Mouse (Mus musculus): ENCODE data around the gene Eps8l1. TPM values are rescaled to one million over a fixed set of nuclear protein-coding genes. Genes with fewer than 3 reads are reported as not detected.

Gene Eps8l1
- total and polyA plus RNA-seq, 3 experiments = 0.01 to 0.19 TPM; not detected in 1

- Histone ChIP-seq H3K9me3 (replicated peaks; ENCODE audit: insufficient read depth, low read length) (no peaks in the 10 kb centered on the region), H3K9ac (ENCODE audit: control insufficient read depth, low read depth, low read length, poor library complexity, severe bottlenecking) (no peak overlapping the region), H3K27me3 (ENCODE audit: control insufficient read depth in 1 of 2, insufficient read depth in 2 of 2, low read length in 2 of 2) (no peaks in the 10 kb centered on the region), H3K27ac (ENCODE audit: control insufficient read depth, low read depth, low read length) (no peak overlapping the region), H3K4me1 (ENCODE audit: control insufficient read depth in 1 of 2, insufficient read depth in 2 of 2, low read length in 2 of 2) (no peaks in the 10 kb centered on the region), H3K79me2 (ENCODE audit: control insufficient read depth, insufficient read depth, low read length, poor library complexity) (no peaks in the 10 kb centered on the region), H3K4me3 (ENCODE audit: control insufficient read depth in 1 of 2, insufficient read depth in 1 of 2, low read depth in 2 of 2, low read length in 2 of 2) (no peak overlapping the region), H3K36me3 (ENCODE audit: control insufficient read depth in 1 of 2, insufficient read depth in 2 of 2, low read length in 2 of 2) (no peaks in the 10 kb centered on the region)
- DNase-seq (ENCODE audit: low read depth, low spot score) = no peak
- TF ChIP-seq SIN3A (IDR thresholded peaks at IDR 0.05; ENCODE audit: low read length) (no peak), RAD21 (IDR thresholded peaks at IDR 0.05; ENCODE audit: low read depth, low read length) (no peak), TBP (IDR thresholded peaks at IDR 0.05; ENCODE audit: low read depth, low read length) (no peak), GATA1 (IDR thresholded peaks at IDR 0.05; ENCODE audit: low read depth, low read length) (no peak), NRF1 (IDR thresholded peaks at IDR 0.05; ENCODE audit: insufficient read depth, low read depth, low read length, poor library complexity, severe bottlenecking) (no peak), ZMIZ1 (IDR thresholded peaks at IDR 0.05; ENCODE audit: low read depth, low read length) (no peak), ZKSCAN1 (IDR thresholded peaks at IDR 0.05; ENCODE audit: low read depth, low read length) (no peak), USF2 (IDR thresholded peaks at IDR 0.05; ENCODE audit: borderline replicate concordance in 1 of 2, insufficient read depth in 1 of 2, low read depth in 1 of 2, low read length in 2 of 2) (no peak), TCF12 (IDR thresholded peaks at IDR 0.05; ENCODE audit: low read depth, low read length) (no peak), POLR2AphosphoS5 (IDR thresholded peaks at IDR 0.05; ENCODE audit: borderline replicate concordance, low read depth, low read length) (no peak), ETS1 (IDR thresholded peaks at IDR 0.05; ENCODE audit: low read depth, low read length) (no peak), MAZ (IDR thresholded peaks at IDR 0.05; ENCODE audit: low read depth, low read length) (no peak), UBTF (IDR thresholded peaks at IDR 0.05; ENCODE audit: borderline replicate concordance, insufficient read depth, low read depth, low read length) (no peak), ZNF384 (IDR thresholded peaks at IDR 0.05; ENCODE audit: low read depth, low read length) (no peak), KAT2A (conservative IDR thresholded peaks at IDR 0.05; ENCODE audit: low read depth, low read length) (no peak), BHLHE40 (IDR thresholded peaks at IDR 0.05; ENCODE audit: borderline replicate concordance, low read depth, low read length) (no peak), POLR2A (IDR thresholded peaks at IDR 0.05; ENCODE audit: control insufficient read depth in 1 of 2, insufficient read depth in 1 of 2, low read depth in 1 of 2, low read length in 2 of 2, poor library complexity in 1 of 2) (no peak), SMC3 (IDR thresholded peaks at IDR 0.05; ENCODE audit: low read depth, low read length) (no peak), MYC (IDR thresholded peaks at IDR 0.05; ENCODE audit: low read depth, low read length) (no peak)
These were observed 13.5 kb downstream of the Eps8l1 start for GRCm38 (mm10) chr7:4473940-4474339.

- H3K9ac ChIP-seq (ENCODE audit: control insufficient read depth, low read depth, low read length, poor library complexity, severe bottlenecking) = no peak overlapping the region
- no peaks in the 10 kb centered on the region for H3K27me3 ChIP-seq (ENCODE audit: control insufficient read depth in 1 of 2, insufficient read depth in 2 of 2, low read length in 2 of 2)
These were observed 17.7 kb downstream of the Eps8l1 start for GRCm38 (mm10) chr7:4478021-4478795.

More at GRCm38 (mm10) chr7:4478021-4478795, 17.7 kb downstream of the Eps8l1 start:
- no peak overlapping the region for H3K27ac ChIP-seq (ENCODE audit: control insufficient read depth, low read depth, low read length)
- H3K9me3 ChIP-seq (replicated peaks; ENCODE audit: insufficient read depth, low read length) = no peaks in the 10 kb centered on the region
- H3K36me3 ChIP-seq (ENCODE audit: control insufficient read depth in 1 of 2, insufficient read depth in 2 of 2, low read length in 2 of 2) = no peaks in the 10 kb centered on the region
- no peaks in the 10 kb centered on the region for H3K4me1 ChIP-seq (ENCODE audit: control insufficient read depth in 1 of 2, insufficient read depth in 2 of 2, low read length in 2 of 2)
- no peaks in the 10 kb centered on the region for H3K79me2 ChIP-seq (ENCODE audit: control insufficient read depth, insufficient read depth, low read length, poor library complexity)
- no peak for DNase-seq (ENCODE audit: low read depth, low spot score)
- H3K4me3 ChIP-seq (ENCODE audit: control insufficient read depth in 1 of 2, insufficient read depth in 1 of 2, low read depth in 2 of 2, low read length in 2 of 2) = no peak overlapping the region
- TF ChIP-seq MAZ (IDR thresholded peaks at IDR 0.05; ENCODE audit: low read depth, low read length) (no peak), HCFC1 (IDR thresholded peaks at IDR 0.05; ENCODE audit: low read depth, low read length) (no peak), JUND (IDR thresholded peaks at IDR 0.05; ENCODE audit: low read depth, low read length) (no peak), USF2 (IDR thresholded peaks at IDR 0.05; ENCODE audit: borderline replicate concordance in 1 of 2, insufficient read depth in 1 of 2, low read depth in 1 of 2, low read length in 2 of 2) (no peak)

Data from MEL (cell line).